Mouse (Mus musculus) spleen, adult 12 weeks (tissue): ENCODE measurements around the gene Rab3ip.

ENCODE experiments used
- DNase-seq: peaks from one replicate; pipeline ENCODE4 v3.0.0; 2022; ENCODE audit warnings: low spot score

The Rab3ip gene

DNA sequence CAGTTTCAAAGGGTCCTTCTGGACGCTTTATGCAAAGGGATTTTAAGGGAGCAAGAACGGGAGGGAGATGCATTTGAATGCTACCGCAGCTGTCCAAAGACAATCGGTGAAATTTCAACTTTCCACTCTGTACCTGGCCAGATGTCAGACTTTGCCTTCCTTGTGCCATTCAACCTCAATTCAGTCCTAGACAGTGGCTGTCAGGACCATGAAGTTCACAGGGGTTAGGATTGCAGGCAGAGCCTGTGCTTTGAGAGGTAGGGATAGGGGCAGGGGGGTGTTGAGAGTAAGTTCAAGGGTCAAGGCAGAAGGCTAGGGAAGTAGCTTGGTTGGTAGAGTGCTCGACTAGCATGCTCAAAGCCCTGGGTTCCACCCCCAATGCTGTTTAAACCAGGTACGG lies 79.8 kb downstream of the Rab3ip start:
- no peak for DNase-seq
